Mouse (Mus musculus) midbrain, postnatal 0 days (tissue): ENCODE results near the gene Plpp7. TPM values are rescaled to one million over a fixed set of nuclear protein-coding genes. Genes with fewer than 3 reads are reported as not detected.

Experiments used
- ATAC-seq: fragments of 200-750 bp; cut with Nextera tagmentation; 2 replicates; pipeline ENCODE4 v1.8.0; 2017; ENCODE audit warnings: moderate number of reproducible peaks, mild to moderate bottlenecking, moderate TSS enrichment, moderate library complexity; ENCODE audit not compliant: low FRiP score
- DNase-seq: peaks from one replicate; pipeline ENCODE4 v3.0.0-alpha.2; 2015; ENCODE audit warnings: low spot score
- H3K27ac ChIP-seq: fragments of 300-500 bp; sonication (generic); 2 replicates; pipeline ENCODE4 v1.5.1; 2014; ENCODE audit warnings: low read depth, mild to moderate bottlenecking, low read length, mixed read lengths
- H3K27me3 ChIP-seq: fragments of 300-500 bp; sonication (generic); 2 replicates; pipeline ENCODE4 v1.6.1; 2014; ENCODE audit warnings: low read length, control low read depth, mixed read lengths; ENCODE audit not compliant: insufficient read depth
- H3K36me3 ChIP-seq: fragments of 300-500 bp; sonication (generic); 2 replicates; pipeline ENCODE4 v1.6.1; 2014; ENCODE audit warnings: low read length, control low read depth, mixed read lengths; ENCODE audit not compliant: insufficient read depth
- H3K4me1 ChIP-seq: fragments of 300-500 bp; sonication (generic); 2 replicates; pipeline ENCODE4 v1.6.1; 2014; ENCODE audit warnings: mild to moderate bottlenecking, control low read depth, antibody characterized with exemption, low read length, mixed read lengths; ENCODE audit not compliant: insufficient read depth
- H3K4me2 ChIP-seq: fragments of 300-500 bp; sonication (generic); 2 replicates; pipeline ENCODE4 v1.6.1; 2014; ENCODE audit warnings: low read depth, mild to moderate bottlenecking, low read length, mixed read lengths; ENCODE audit not compliant: poor library complexity, severe bottlenecking
- H3K4me3 ChIP-seq: fragments of 300-500 bp; sonication (generic); 2 replicates; pipeline ENCODE4 v1.5.1; 2014; ENCODE audit warnings: low read depth, mild to moderate bottlenecking, low read length, moderate library complexity
- H3K9ac ChIP-seq: fragments of 300-500 bp; sonication (generic); replicated peaks from 2 replicates; pipeline ENCODE4 v1.6.1; 2014; ENCODE audit warnings: mild to moderate bottlenecking, low read length, moderate library complexity, mixed read lengths; ENCODE audit not compliant: poor library complexity, severe bottlenecking
- H3K9me3 ChIP-seq: fragments of 300-500 bp; sonication (generic); 2 replicates; pipeline ENCODE4 v1.6.1; 2016; ENCODE audit warnings: low read length, control low read depth
- CTCF ChIP-seq: IDR thresholded peaks from 2 replicates; pipeline ENCODE4 v1.5.1; 2016; ENCODE audit warnings: antibody characterized with exemption, mild to moderate bottlenecking
- WGBS: fragments of 180-500 bp; shearing (Covaris S2); extraction: QIAGEN DNeasy Blood & Tissue Kit; methylation state at CpG from one replicate; pipeline ENCODE4 v1.1.7; 2014; 5-methylcytosine and 5-hydroxymethylcytosine counted together
- polyA plus RNA-seq: library from polyadenylated mRNA; unstranded; fragments of >200 nt; fragmentation: Nextera tagmentation; extraction: Ambion mirVana; gene quantifications from 2 replicates; pipeline ENCODE4 v1.2.1, GENCODE M21; 2015
- total RNA-seq: library from RNA; depleted of rRNA; stranded (reverse); fragments of >200 nt; gene quantifications from 2 replicates; pipeline ENCODE4 v1.2.3, GENCODE M21; 2014

Gene Plpp7
- total and polyA plus RNA-seq, 2 experiments from 2014 or later, result 24.9 to 47.0 TPM

DNA sequence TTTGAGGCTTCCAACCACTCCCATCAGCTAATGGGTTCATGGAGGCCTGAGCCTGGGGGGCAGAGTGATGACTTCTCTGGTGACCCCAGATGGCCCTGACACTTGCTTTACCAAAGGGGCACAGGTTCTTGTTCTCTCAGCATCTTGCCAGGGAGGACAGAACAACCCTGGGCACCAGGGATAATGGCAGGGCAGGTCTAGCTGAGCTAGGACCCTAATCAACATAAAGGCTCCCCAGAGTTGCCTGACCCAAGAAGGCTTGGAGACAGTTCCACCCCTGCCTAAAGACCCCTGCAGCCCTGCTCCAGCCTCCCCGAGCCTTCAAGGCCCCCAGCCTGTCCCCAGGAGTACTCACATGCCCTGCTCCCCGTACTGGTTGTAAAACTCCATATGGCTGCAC lies 13.1 kb upstream of the Plpp7 start:
- Histone ChIP-seq H3K4me2 (peak overlapping the region; percentile 100; the same call in 1 of the 2 replicates), H3K4me1 (peaks cover 9% of the 10 kb centered on the region; the same call in 1 of the 2 replicates), H3K4me3 (no peak overlapping the region), H3K36me3 (no peaks in the 10 kb centered on the region), H3K27ac (no peak overlapping the region), H3K27me3 (peaks cover 33% of the 10 kb centered on the region), H3K9me3 (no peaks in the 10 kb centered on the region), H3K9ac (no peak overlapping the region; the same call in 1 of the 2 replicates)
- DNase-seq, result no peak
- no peak for ATAC-seq
- no peak for TF ChIP-seq CTCF
- 40% methylated on average over 2 of the region's 2 CpGs for WGBS

DNA sequence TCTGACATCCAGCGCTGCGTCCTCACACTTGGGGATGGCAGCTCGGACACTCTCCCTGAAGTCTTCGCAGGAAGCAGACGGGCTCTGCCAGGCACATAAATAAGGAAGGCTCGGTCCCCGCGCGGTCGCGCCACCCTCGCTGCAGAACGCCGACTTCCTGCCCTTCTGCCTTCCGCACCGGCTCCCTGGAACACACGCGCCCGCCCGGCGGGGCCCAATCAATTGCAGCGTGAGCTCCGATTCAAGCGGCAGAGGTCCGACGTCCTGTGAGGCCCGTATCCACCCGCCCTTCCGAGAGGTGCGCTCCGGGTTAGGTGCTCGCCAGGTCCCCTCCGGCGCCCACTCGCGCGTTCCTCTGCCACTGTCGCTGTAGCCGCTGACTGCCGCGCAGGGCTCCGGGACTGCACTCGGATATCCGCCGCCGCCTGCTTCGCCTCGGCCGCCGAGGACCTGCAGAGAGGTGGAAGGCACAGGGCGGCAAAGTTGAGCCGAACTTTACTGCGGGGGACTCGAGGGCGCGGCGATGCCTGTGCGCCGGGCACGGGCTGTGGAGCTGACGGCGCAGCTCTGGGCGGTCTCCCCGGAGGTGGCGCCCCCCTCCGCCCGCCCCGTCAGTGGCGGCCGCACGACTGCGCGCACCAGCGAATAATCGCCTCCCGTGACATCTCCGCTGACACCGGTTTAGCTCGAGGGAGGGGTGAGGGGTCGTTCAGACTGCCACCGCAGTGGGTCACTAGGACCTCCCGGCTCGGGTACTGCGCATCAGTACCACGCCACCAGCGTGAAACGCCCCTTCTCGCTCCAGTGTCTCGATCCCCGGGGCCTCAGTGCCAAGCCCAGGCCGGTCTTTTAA lies 11.9 kb upstream of the Plpp7 start:
- H3K4me1 ChIP-seq, result peaks cover 9% of the 10 kb centered on the region; the same call in 1 of the 2 replicates
- H3K27ac ChIP-seq, result no peak overlapping the region
- H3K9ac ChIP-seq, result 0 out of 2 replicates have a peak overlapping the region, but pooled peaks have one; percentile 39
- no peak for TF ChIP-seq CTCF
- DNase-seq (no peak), ATAC-seq (no peak)
- peaks cover 44% of the 10 kb centered on the region for H3K27me3 ChIP-seq
- no peaks in the 10 kb centered on the region for H3K36me3 ChIP-seq
- no peaks in the 10 kb centered on the region for H3K9me3 ChIP-seq
- H3K4me3 ChIP-seq, result peak overlapping the region; percentile 65
- WGBS, result under 1% methylated on average over 73 of the region's 91 CpGs
- H3K4me2 ChIP-seq, result peak overlapping the region; percentile 100

GRCm38 (mm10) chr2:32084111-32084871 lies 11.0 kb upstream of the Plpp7 start, which contains the start of gene Fam78a:
Fam78a (minus strand) TSS chr2:32084857.
- Histone ChIP-seq H3K4me1 (peaks cover 9% of the 10 kb centered on the region; the same call in 1 of the 2 replicates), H3K4me2 (peak within 1 kb of the TSS; percentile 100), H3K27ac (no peak within 1 kb of the TSS), H3K36me3 (no peaks in the 10 kb centered on the region), H3K9ac (peak within 1 kb of the TSS; percentile 51), H3K4me3 (peak within 1 kb of the TSS; percentile 65), H3K9me3 (no peaks in the 10 kb centered on the region), H3K27me3 (peaks cover 45% of the 10 kb centered on the region)
- DNase-seq, result peak; percentile 65
- no peak for TF ChIP-seq CTCF
- under 1% methylated on average over 65 of the region's 68 CpGs for WGBS
- peak; percentile 41; the same call in 1 of the 2 replicates for ATAC-seq

GRCm38 (mm10) chr2:32084872-32085199 lies 10.5 kb upstream of the Plpp7 start:
- ATAC-seq, result no peak
- peaks cover 45% of the 10 kb centered on the region for H3K27me3 ChIP-seq
- 25% methylated on average over 2 of the region's 2 CpGs for WGBS

DNA sequence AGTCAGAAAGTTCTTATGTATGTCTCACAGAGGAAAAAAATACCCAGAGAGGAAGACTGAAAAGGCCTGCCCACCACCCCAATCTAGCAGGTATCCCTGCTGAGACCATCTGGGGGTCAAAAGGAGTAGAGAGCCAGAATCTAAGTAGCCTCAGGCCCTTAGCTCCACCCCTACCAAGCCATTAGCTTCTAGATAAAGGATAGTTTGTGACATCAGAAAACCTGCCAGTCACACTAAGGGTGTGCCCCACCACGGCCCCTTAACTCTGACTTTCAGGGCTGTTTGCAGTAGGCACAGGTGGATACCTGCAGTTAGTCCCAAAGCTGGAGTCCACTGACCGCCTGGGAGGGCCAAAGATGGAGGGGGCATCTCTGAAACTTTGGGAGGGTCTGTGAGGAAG lies 10.1 kb upstream of the Plpp7 start:
- H3K4me1 ChIP-seq, result peaks cover 9% of the 10 kb centered on the region; the same call in 1 of the 2 replicates
- H3K27me3 ChIP-seq, result peaks cover 45% of the 10 kb centered on the region
- DNase-seq (no peak), ATAC-seq (no peak)
- no peak overlapping the region for H3K4me2 ChIP-seq
- 70% methylated on average over 2 of the region's 2 CpGs for WGBS
- no peak overlapping the region for H3K9ac ChIP-seq
- H3K4me3 ChIP-seq, result no peak overlapping the region
- H3K27ac ChIP-seq, result no peak overlapping the region
- no peak for TF ChIP-seq CTCF
- H3K36me3 ChIP-seq, result no peaks in the 10 kb centered on the region
- no peaks in the 10 kb centered on the region for H3K9me3 ChIP-seq

More at GRCm38 (mm10) chr2:32084872-32085199, 10.5 kb upstream of the Plpp7 start:
- Histone ChIP-seq H3K4me2 (peak overlapping the region; percentile 100), H3K36me3 (no peaks in the 10 kb centered on the region), H3K4me1 (peaks cover 9% of the 10 kb centered on the region; the same call in 1 of the 2 replicates), H3K4me3 (peak overlapping the region; percentile 65), H3K9me3 (no peaks in the 10 kb centered on the region), H3K9ac (peak overlapping the region; percentile 51; the same call in 1 of the 2 replicates), H3K27ac (no peak overlapping the region)
- no peak for TF ChIP-seq CTCF
- no peak for DNase-seq
